ENCODE assay signal across 20 mouse cellular contexts in genomic region chr2:174123731-174124130, GRCm38 (mm10). TPM values are rescaled to one million over a fixed set of nuclear protein-coding genes. Genes with fewer than 3 reads are reported as not detected.
DNase-seq lines count a peak whose midpoint lies in the region; ATAC-seq and TF ChIP-seq lines count a peak whose summit lies in the region.
"Had no signal": no experiment of that assay in that cellular context is flagged by ENCODE, and none has a peak within 500 bp of the region (broad histone marks: within the 10 kb centered on the region; RNA-seq: fewer than 3 reads in every experiment).

No protein-coding gene starts in this region.

- peaks cover 8% of the 10 kb centered on the region for H3K4me1 ChIP-seq in midbrain, embryonic 11.5 days (ENCODE audit: control insufficient read depth, insufficient read depth, low read length)
- no peaks in the 10 kb centered on the region for H3K4me1 ChIP-seq in midbrain, postnatal 0 days (ENCODE audit: insufficient read depth, low read length)
- peaks cover 27% of the 10 kb centered on the region for H3K4me1 ChIP-seq in embryonic facial prominence, embryonic 10.5 days
- H3K4me1 ChIP-seq: liver, embryonic 13.5 days had no signal

- ATAC-seq in midbrain, embryonic 11.5 days (ENCODE audit: low FRiP score) = no peak
- no peak for ATAC-seq in midbrain, postnatal 0 days (ENCODE audit: low FRiP score)
- ATAC-seq: hindbrain, embryonic 16.5 days; intestine, postnatal 0 days; midbrain, embryonic 15.5 days had no signal

- peaks cover 8% of the 10 kb centered on the region for H3K36me3 ChIP-seq in midbrain, embryonic 11.5 days (ENCODE audit: control insufficient read depth, insufficient read depth, low read length)
- peaks cover 22% of the 10 kb centered on the region; the same call in 1 of the 2 replicates for H3K36me3 ChIP-seq in midbrain, postnatal 0 days (ENCODE audit: insufficient read depth, low read length)
- peaks cover 68% of the 10 kb centered on the region for H3K36me3 ChIP-seq in embryonic facial prominence, embryonic 10.5 days (replicated peaks)
- H3K36me3 ChIP-seq: midbrain, embryonic 15.5 days had no signal

- no peaks in the 10 kb centered on the region for H3K27me3 ChIP-seq in midbrain, embryonic 11.5 days (ENCODE audit: control insufficient read depth, insufficient read depth, low read length)
- H3K27me3 ChIP-seq in midbrain, postnatal 0 days (ENCODE audit: insufficient read depth, low read length) = no peaks in the 10 kb centered on the region
- no peaks in the 10 kb centered on the region for H3K27me3 ChIP-seq in embryonic facial prominence, embryonic 10.5 days (replicated peaks; ENCODE audit: low read depth, poor library complexity, severe bottlenecking)
- H3K27me3 ChIP-seq: heart, embryonic 13.5 days; liver, embryonic 13.5 days; midbrain, embryonic 15.5 days had no signal

- peak; percentile 5 for DNase-seq in heart, postnatal 4 days
- no peak for DNase-seq in heart, postnatal 25 days (ENCODE audit: low spot score)
- peak; percentile 4 for DNase-seq in kidney, postnatal 10 days
- DNase-seq in kidney, postnatal 14 days = no peak
- peak; percentile 37 for DNase-seq in midbrain, embryonic 11.5 days (ENCODE audit: low spot score, missing footprints)
- no peak for DNase-seq in midbrain, postnatal 0 days (ENCODE audit: low spot score)
- peak; percentile 7 for DNase-seq in embryonic facial prominence, embryonic 10.5 days (ENCODE audit: low spot score)
- no peak for DNase-seq in adrenal gland, postnatal 36 days
- DNase-seq: adrenal gland, postnatal 25 days; cerebellum, postnatal 10 days; heart, postnatal 36 days; kidney, postnatal 4 days; liver, embryonic 13.5 days; lung, embryonic 14.5 days; thymus, postnatal 25 days had no signal

- no peak overlapping the region for H3K9ac ChIP-seq in midbrain, embryonic 11.5 days (ENCODE audit: low read length)
- no peak overlapping the region for H3K9ac ChIP-seq in midbrain, postnatal 0 days (replicated peaks; ENCODE audit: low read length, poor library complexity, severe bottlenecking)
- H3K9ac ChIP-seq: heart, embryonic 13.5 days; liver, embryonic 13.5 days; lung, embryonic 14.5 days; midbrain, embryonic 15.5 days had no signal

- H3K4me2 ChIP-seq in midbrain, embryonic 11.5 days = no peak overlapping the region
- H3K4me2 ChIP-seq in midbrain, postnatal 0 days (ENCODE audit: low read depth, low read length, poor library complexity, severe bottlenecking) = no peak overlapping the region
- H3K4me2 ChIP-seq: heart, embryonic 13.5 days; liver, embryonic 13.5 days; lung, embryonic 14.5 days; midbrain, embryonic 15.5 days had no signal

- intact Hi-C loops in heart, postnatal 25 days (cut with DNase I) = no loop called here

- WGBS in midbrain, embryonic 11.5 days = 74% methylated on average over 3 of the region's 3 CpGs
- WGBS in midbrain, postnatal 0 days = 58% methylated on average over 3 of the region's 3 CpGs
- WGBS in embryonic facial prominence, embryonic 10.5 days = 51% methylated on average over 3 of the region's 3 CpGs

- H3K4me3 ChIP-seq in midbrain, embryonic 11.5 days (ENCODE audit: low read depth, low read length) = no peak overlapping the region
- H3K4me3 ChIP-seq in midbrain, postnatal 0 days (ENCODE audit: low read depth, low read length) = no peak overlapping the region
- H3K4me3 ChIP-seq in embryonic facial prominence, embryonic 10.5 days = no peak overlapping the region
- H3K4me3 ChIP-seq: heart, adult 2 months; heart, embryonic 13.5 days; liver, embryonic 13.5 days; midbrain, embryonic 15.5 days had no signal

- peaks cover 3% of the 10 kb centered on the region; the same call in 1 of the 2 replicates for H3K9me3 ChIP-seq in midbrain, embryonic 11.5 days (ENCODE audit: control insufficient read depth, low read length)
- H3K9me3 ChIP-seq in midbrain, postnatal 0 days (ENCODE audit: low read length) = no peaks in the 10 kb centered on the region
- H3K9me3 ChIP-seq in embryonic facial prominence, embryonic 10.5 days = peaks cover 17% of the 10 kb centered on the region; the same call in 1 of the 2 replicates
- H3K9me3 ChIP-seq: liver, embryonic 13.5 days; midbrain, embryonic 15.5 days had no signal

- TF ChIP-seq CTCF in midbrain, postnatal 0 days (IDR thresholded peaks at IDR 0.05) = no peak

- no peak overlapping the region for H3K27ac ChIP-seq in midbrain, embryonic 11.5 days (ENCODE audit: low read depth, low read length)
- no peak overlapping the region for H3K27ac ChIP-seq in midbrain, postnatal 0 days (ENCODE audit: low read depth, low read length)
- no peak overlapping the region for H3K27ac ChIP-seq in embryonic facial prominence, embryonic 10.5 days (replicated peaks)
- H3K27ac ChIP-seq: heart, adult 2 months; heart, embryonic 13.5 days; liver, embryonic 13.5 days; midbrain, embryonic 15.5 days had no signal

RNA-seq across cellular contexts. Expression of gene Npepl1, which starts 13.6 kb away (rescaled TPM):
- total RNA-seq in heart, postnatal 4 days (2021) = 10 to 100 TPM; 64.1 to 65.0 TPM
- total RNA-seq in heart, postnatal 25 days (2021) = 10 to 100 TPM; 58.0 to 62.0 TPM
- polyA plus RNA-seq in midbrain, embryonic 11.5 days (2014; fragmentation: Nextera tagmentation; extraction: Ambion mirVana) = 30.5 and 34.0 TPM in 2 replicates
- 17.4 and 22.7 TPM in 2 replicates for total RNA-seq in midbrain, postnatal 0 days (2014; rRNA removed)
- 14.5 and 15.7 TPM in 2 replicates for polyA plus RNA-seq in midbrain, postnatal 0 days (2015; fragmentation: Nextera tagmentation; extraction: Ambion mirVana)
- polyA plus RNA-seq in embryonic facial prominence, embryonic 10.5 days (2016; fragmentation: Nextera tagmentation; extraction: Ambion mirVana) = 38.4 and 40.5 TPM in 2 replicates
- 10 to 100 TPM; 58.4 to 69.0 TPM for total RNA-seq in adrenal gland, postnatal 36 days (2021)

RNA-seq across cellular contexts. Expression of gene Stx16, which starts 47.6 kb away (rescaled TPM):
- 10 to 100 TPM; 37.5 to 38.3 TPM for total RNA-seq in heart, postnatal 4 days (2021)
- 10 to 100 TPM; 21.6 to 22.3 TPM for total RNA-seq in heart, postnatal 25 days (2021)
- polyA plus RNA-seq in midbrain, embryonic 11.5 days (2014; fragmentation: Nextera tagmentation; extraction: Ambion mirVana) = 8.1 and 9.3 TPM in 2 replicates
- 35.4 and 38.8 TPM in 2 replicates for total RNA-seq in midbrain, postnatal 0 days (2014; rRNA removed)
- polyA plus RNA-seq in midbrain, postnatal 0 days (2015; fragmentation: Nextera tagmentation; extraction: Ambion mirVana) = 9.7 and 10.5 TPM in 2 replicates
- 10.6 and 11.2 TPM in 2 replicates for polyA plus RNA-seq in embryonic facial prominence, embryonic 10.5 days (2016; fragmentation: Nextera tagmentation; extraction: Ambion mirVana)
- 10 to 100 TPM; 48.5 to 57.9 TPM for total RNA-seq in adrenal gland, postnatal 36 days (2021)

Comparison
In these comparisons a context has a peak if more than half of its experiments do, and no peak if none do; other contexts are left out.
1. DNase-seq: peak in heart, postnatal 4 days (single experiment), kidney, postnatal 10 days (single experiment), midbrain, embryonic 11.5 days (single experiment) and embryonic facial prominence, embryonic 10.5 days (single experiment); none in heart, postnatal 25 days (single experiment), kidney, postnatal 14 days (single experiment), midbrain, postnatal 0 days (single experiment) and adrenal gland, postnatal 36 days (0 of 2).